Mouse (Mus musculus) A20 (cell line): ENCODE data around the gene Gm10271.

Experiments
- DNase-seq: peaks from one replicate; pipeline ENCODE4 v3.0.0-alpha.2; 2011; ENCODE audit warnings: low read depth, low spot score

The Gm10271 gene

GRCm38 (mm10) chr10:116933794-116934193 is 38.6 kb downstream of the Gm10271 start:
- no peak for DNase-seq

DNA sequence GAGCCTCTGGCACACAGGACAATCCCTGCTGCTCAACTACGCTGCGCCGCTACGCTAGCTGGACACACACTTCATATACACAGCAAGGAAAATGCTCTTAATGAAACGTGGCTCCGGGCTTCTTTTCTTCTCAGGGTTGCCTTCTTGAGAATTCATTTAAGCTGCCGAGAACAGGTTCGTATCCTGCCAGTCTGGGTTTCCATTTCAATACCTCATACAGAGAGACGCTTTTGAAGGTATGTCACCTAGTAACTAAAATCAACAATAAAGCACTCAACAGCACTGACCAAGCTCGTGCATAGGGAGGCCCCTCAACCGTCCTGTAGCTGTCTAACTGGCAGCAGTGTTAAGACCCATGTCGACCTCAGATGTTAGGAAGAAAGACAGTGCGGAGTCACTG is 40.0 kb downstream of the Gm10271 start:
- DNase-seq: no peak

DNA sequence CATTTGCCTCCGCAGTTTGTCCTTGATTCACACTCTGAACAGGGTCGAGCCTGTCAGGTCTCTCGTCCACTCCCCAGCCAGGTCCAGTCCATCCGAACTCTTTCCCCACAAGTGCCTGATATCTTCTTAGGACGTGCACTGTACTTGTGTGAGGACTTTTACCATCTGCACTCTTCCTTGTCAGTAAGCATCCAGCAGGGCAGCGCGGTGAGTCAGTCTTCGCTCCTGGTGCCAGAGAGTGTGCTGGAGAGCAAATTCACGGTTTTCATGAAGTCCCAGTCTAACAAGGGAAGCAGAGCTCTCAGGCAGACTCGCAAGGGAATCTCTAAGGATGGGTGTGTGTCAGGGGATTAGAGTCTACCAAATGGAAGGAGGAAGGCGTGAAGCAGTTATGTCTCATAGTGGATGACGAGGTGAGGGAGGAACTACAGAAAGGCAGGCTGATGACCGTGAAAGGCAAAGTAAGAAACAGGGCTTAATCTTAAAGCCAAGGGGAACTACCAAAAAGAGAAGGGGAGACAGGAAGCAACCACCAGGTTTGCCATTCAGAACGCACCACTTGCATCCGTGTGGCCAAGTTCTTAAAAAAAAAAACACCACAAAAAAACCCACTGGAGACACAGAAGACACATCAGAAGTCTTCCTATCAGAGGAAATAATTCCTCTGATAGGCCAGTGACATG is 40.8 kb downstream of the Gm10271 start:
- no peak for DNase-seq

DNA sequence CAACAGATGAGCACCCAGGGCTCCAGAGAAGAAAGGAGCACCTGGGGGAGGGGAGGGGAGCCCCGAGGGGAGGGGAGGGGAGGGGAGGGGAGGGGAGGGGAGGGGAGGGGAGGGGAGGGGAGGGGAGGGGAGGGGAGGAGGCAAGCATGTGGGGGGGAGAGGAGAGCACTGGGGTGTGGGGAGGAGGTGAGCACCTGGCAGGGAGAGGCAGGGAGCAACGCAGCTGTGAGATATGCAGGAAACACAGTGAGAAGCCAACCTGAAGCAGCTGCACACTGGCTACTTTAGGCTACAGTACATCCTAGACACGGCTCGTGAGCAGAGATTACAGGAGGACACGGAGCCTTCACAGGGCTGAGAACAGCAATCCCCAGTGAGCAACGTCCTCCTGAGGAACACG is 41.5 kb downstream of the Gm10271 start:
- DNase-seq: peak; percentile 34

DNA sequence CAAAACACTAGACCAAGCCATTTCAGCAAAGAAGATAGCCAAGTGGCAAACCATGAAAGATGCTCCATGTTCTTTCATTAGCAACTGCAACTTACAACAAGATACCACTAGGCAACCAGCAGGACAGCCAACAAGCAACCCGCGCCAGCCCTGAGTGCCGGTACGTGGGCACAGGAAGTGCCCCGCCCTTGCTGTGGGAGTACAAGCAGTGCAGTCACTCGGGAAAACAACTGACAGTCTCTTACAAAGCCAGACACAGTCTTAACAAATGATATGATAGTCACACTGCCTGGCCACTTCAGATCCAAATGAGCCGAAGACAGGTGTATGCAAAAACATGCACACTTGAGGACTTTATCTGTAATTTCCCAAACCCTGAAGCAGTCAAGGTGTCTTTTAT is 41.9 kb downstream of the Gm10271 start:
- no peak for DNase-seq

GRCm38 (mm10) chr10:116928826-116929225 is 43.6 kb downstream of the Gm10271 start:
- DNase-seq: no peak

GRCm38 (mm10) chr10:116926428-116927113 is 45.8 kb downstream of the Gm10271 start:
- DNase-seq: no peak

GRCm38 (mm10) chr10:116923651-116924495 is 48.5 kb downstream of the Gm10271 start:
- no peak for DNase-seq

DNA sequence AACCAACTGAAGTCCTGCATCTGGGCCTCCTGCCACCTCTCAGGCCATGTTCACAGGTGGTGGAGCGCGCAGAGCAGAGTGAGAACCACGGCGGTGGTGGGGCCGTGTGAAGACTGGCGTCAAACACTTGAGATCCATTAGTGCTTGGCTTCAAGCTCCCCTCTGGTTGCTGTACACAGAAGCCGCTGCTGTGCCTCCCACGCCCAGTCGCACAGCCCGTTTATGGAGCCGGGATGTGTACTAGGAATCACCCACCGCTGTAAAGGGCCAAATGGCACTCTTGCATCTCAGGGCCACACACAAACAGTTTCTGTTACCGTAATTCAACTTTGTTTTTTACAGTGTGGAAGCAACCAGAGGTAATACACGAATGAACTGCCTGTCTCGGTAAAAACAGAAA is 50.2 kb downstream of the Gm10271 start:
- no peak for DNase-seq

GRCm38 (mm10) chr10:116921416-116921815 is 51.0 kb downstream of the Gm10271 start:
- no peak for DNase-seq

DNA sequence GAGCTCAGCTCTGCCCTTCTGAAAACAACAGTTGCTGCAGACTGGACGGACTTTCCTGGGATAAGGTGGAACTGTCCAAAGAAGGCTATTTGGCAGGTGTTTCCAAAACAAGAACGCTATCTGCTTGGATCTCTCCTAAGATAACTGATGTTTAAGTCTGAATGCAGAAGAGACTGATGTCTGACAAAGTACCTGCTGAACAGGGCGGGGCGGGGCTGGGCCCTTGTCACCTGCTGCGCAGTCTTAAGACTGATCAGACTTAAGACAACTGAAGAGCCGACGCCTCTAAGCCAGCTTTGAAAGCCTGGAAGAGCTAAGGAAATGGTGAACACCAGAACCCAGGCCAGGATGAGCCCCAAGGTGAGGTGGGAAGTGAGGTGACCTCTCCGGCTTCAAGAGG is 51.8 kb downstream of the Gm10271 start:
- DNase-seq: no peak

GRCm38 (mm10) chr10:116919368-116920317 is 52.8 kb downstream of the Gm10271 start:
- no peak for DNase-seq

GRCm38 (mm10) chr10:116916581-116916980 is 55.8 kb downstream of the Gm10271 start:
- no peak for DNase-seq

DNA sequence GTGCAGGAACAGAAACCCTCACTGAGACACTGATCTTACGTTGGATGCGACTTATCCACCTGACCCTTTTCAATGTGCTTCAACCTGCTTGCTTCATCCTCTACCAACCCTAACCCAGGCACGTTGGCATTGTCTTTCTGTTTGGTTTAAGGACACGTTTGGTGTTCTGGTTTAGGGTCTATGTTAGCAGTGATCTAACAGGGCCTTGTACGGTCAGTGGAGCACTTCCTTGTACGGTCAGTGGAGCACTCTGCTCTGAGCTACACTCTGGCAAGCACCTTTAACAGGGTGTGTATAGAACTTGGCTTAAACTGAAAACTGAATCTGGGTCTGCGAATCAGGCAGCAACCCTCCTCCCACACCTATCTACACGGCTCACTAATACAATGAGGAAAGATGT is 57.1 kb downstream of the Gm10271 start:
- no peak for DNase-seq

DNA sequence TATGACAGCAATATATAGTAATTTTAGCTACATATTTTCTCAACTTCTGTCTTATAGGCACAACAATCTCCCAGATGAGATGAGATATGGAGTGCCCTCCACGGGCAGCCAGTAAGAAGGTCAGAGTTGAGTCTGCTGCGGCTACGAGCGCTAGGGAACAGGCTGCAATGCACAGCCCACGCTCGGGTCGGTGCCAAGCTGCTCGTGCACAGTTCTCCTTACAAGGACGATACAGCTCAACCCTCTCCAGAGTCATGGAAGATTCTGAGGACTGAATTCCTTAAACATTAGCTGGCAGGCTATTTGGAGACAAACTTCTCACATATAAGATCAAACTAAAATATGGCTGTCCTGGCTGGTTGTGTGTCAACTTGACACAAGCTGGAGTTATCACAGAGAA is 57.8 kb downstream of the Gm10271 start:
- no peak for DNase-seq

GRCm38 (mm10) chr10:116913647-116914273 is 58.6 kb downstream of the Gm10271 start:
- DNase-seq: no peak

- no peak for DNase-seq
Observed at GRCm38 (mm10) chr10:116912850-116913249, 59.6 kb downstream of the Gm10271 start.

DNA sequence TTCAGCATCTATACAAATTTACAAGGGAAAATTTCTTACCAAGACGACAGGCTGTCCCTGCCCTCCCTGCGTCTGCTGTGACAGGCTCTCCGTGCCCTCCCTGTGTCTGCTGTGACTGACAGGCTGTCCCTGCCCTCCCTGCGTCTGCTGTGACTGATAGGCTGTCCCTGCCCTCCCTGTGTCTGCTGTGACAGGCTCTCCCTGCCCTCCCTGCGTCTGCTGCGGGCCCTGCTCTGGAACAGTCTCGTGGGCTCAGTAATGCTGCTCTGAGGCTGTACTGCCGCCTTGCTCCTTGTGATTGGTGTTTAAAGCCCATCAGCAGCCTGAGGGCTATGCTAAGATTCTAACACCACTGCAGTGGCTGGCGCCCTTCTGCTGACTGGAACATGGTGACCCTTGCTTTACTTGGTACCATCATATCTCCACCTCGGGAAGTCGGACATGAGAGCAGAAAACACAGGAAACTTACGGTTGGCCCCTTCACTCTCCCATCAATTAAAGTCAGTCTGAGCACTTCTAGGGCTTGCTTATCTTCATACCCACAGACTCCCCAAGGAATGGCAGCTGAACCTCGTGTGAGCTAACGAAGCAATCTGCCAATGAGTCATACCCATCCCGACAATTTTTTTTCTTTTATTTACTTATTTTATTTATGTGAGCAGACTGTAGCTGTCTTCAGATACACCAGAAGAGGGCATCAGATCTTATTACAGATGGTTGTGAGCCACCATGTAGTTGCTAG is 63.3 kb downstream of the Gm10271 start:
- no peak for DNase-seq
